Mouse (Mus musculus) forebrain, postnatal 0 days (tissue): ENCODE results near the gene Zfp219. TPM values are rescaled to one million over a fixed set of nuclear protein-coding genes. Genes with fewer than 3 reads are reported as not detected.
"Not testable (repeated sequence)": the region's sequence is repeated elsewhere in the genome, so short reads cannot be mapped to it uniquely, and the experiment has no call there.

ENCODE experiments used
- ATAC-seq: fragments of 200-750 bp; cut with Nextera tagmentation; 2 replicates; pipeline ENCODE4 v1.8.0; 2017; ENCODE audit warnings: mild to moderate bottlenecking, moderate library complexity
- DNase-seq: peaks from one replicate; pipeline ENCODE4 v3.0.0-alpha.2; 2015
- H3K27ac ChIP-seq: fragments of 300-500 bp; sonication (generic); 2 replicates; pipeline ENCODE4 v1.5.1; 2014; ENCODE audit warnings: low read depth, mild to moderate bottlenecking, antibody characterized with exemption, low read length, moderate library complexity, mixed read lengths
- H3K27me3 ChIP-seq: fragments of 300-500 bp; sonication (generic); 2 replicates; pipeline ENCODE4 v1.6.1; 2014; ENCODE audit warnings: mild to moderate bottlenecking, low read length, mixed read lengths; ENCODE audit not compliant: insufficient read depth
- H3K36me3 ChIP-seq: fragments of 300-500 bp; sonication (generic); 2 replicates; pipeline ENCODE4 v1.6.1; 2014; ENCODE audit warnings: mild to moderate bottlenecking, moderate library complexity; ENCODE audit not compliant: insufficient read depth
- H3K4me1 ChIP-seq: fragments of 300-500 bp; sonication (generic); 2 replicates; pipeline ENCODE4 v1.6.1; 2014; ENCODE audit warnings: antibody characterized with exemption; ENCODE audit not compliant: insufficient read depth
- H3K4me2 ChIP-seq: fragments of 300-500 bp; sonication (generic); 2 replicates; pipeline ENCODE4 v1.6.1; 2014; ENCODE audit warnings: low read depth, mild to moderate bottlenecking, moderate library complexity
- H3K4me3 ChIP-seq: fragments of 300-500 bp; sonication (generic); 2 replicates; pipeline ENCODE4 v1.5.1; 2014; ENCODE audit warnings: low read depth, low read length, mixed read lengths
- H3K9ac ChIP-seq: fragments of 300-500 bp; sonication (generic); 2 replicates; pipeline ENCODE4 v1.6.1; 2014; ENCODE audit warnings: mild to moderate bottlenecking
- H3K9me3 ChIP-seq: fragments of 300-500 bp; sonication (generic); 2 replicates; pipeline ENCODE4 v1.6.1; 2016; ENCODE audit warnings: low read length
- CTCF ChIP-seq: sonication (generic); IDR thresholded peaks from 2 replicates; pipeline ENCODE4 v1.5.1; 2016; ENCODE audit warnings: antibody characterized with exemption, control low read depth, low read depth
- WGBS: fragments of 180-500 bp; shearing (Covaris S2); extraction: QIAGEN DNeasy Blood & Tissue Kit; methylation state at CpG from one replicate; pipeline ENCODE4 v1.1.7; 2014; 5-methylcytosine and 5-hydroxymethylcytosine counted together
- polyA plus RNA-seq: library from polyadenylated mRNA; unstranded; fragments of >200 nt; fragmentation: Nextera tagmentation; extraction: Ambion mirVana; gene quantifications from 2 replicates; pipeline ENCODE4 v1.2.1, GENCODE M21; 2015
- total RNA-seq: library from RNA; depleted of rRNA; stranded (reverse); fragments of >200 nt; gene quantifications from 2 replicates; pipeline ENCODE4 v1.2.3, GENCODE M21; 2014; rRNA removed

Zfp219 gene
- total RNA-seq (37.2 and 51.4 TPM in 2 replicates), polyA plus RNA-seq (16.6 and 19.8 TPM in 2 replicates)

DNA sequence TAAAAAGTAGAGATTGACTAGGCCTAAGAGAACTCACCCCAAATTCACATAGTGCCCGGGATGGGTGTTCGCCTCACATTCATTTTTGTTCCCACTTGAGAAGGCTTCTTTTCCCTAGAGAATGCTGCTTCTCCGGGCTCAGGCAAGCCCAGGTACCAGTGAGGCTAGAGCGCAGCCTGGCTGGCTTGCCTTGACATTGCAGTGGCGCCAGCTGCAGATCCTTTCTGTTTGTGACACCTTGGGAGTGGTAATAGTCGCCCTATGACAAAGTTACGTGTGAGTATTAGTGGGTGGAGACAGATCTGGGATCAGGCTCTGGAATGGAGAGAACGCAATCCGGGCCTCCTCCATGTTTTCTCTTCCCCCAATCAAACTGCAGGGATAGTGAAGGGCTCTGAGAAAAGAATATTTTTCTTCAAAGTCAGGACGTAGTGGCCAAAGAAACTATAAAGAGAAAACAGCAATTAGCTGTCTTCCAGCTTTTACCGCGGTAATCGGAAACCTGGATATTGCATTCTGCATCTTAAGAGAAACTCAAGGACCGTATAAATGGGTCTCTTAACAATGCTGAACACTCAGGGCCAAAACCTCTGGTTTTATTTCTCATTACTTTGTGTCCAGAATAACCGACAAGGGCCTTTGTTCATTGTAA, at the start of gene Zfp219:
TSS of gene Zfp219 (minus strand) at position 248 of the 652 bp plus-strand sequence.
- ATAC-seq, result peak; percentile 65
- Histone ChIP-seq H3K27me3 (no peaks in the 10 kb centered on the region), H3K36me3 (no peaks in the 10 kb centered on the region), H3K4me2 (peak within 1 kb of the TSS; percentile 77), H3K4me3 (peak within 1 kb of the TSS; percentile 76), H3K4me1 (peaks cover 15% of the 10 kb centered on the region; the same call in 1 of the 2 replicates), H3K9ac (peak within 1 kb of the TSS; percentile 93), H3K9me3 (no peaks in the 10 kb centered on the region), H3K27ac (peak within 1 kb of the TSS; percentile 99)
- 4% methylated on average over 15 of the region's 15 CpGs for WGBS
- peak; percentile 73 for TF ChIP-seq CTCF
- DNase-seq, result peak; percentile 82

DNA sequence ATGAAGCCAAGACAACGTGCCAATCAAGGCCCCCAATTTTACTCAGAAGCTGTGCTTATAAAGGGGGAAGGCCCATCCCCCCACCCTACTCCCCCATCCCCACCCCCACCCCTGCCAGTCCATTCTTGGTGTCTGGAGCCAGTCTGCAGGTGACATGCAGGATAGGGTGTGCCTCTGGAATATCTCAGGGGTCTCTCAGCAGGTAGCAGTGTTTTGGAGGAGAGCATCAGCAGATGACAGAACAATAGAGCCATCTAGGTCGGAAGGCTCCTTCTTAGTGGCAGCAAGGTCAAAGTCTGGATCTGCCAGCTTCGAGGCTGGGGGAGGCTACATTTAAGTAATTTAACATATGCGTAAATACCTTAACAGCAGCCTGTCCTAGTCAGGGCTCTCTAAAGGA, 45.6 kb upstream of the Zfp219 start:
- TF ChIP-seq CTCF, result no peak
- H3K9ac ChIP-seq, result no peak overlapping the region
- H3K4me2 ChIP-seq, result no peak overlapping the region
- peaks cover 5% of the 10 kb centered on the region; the same call in 1 of the 2 replicates for H3K36me3 ChIP-seq
- no peaks in the 10 kb centered on the region for H3K9me3 ChIP-seq
- ATAC-seq, result no peak
- 57% methylated on average over 4 of the region's 4 CpGs for WGBS
- no peak for DNase-seq
- no peaks in the 10 kb centered on the region for H3K4me1 ChIP-seq
- H3K4me3 ChIP-seq, result no peak overlapping the region
- no peaks in the 10 kb centered on the region for H3K27me3 ChIP-seq
- H3K27ac ChIP-seq, result no peak overlapping the region

DNA sequence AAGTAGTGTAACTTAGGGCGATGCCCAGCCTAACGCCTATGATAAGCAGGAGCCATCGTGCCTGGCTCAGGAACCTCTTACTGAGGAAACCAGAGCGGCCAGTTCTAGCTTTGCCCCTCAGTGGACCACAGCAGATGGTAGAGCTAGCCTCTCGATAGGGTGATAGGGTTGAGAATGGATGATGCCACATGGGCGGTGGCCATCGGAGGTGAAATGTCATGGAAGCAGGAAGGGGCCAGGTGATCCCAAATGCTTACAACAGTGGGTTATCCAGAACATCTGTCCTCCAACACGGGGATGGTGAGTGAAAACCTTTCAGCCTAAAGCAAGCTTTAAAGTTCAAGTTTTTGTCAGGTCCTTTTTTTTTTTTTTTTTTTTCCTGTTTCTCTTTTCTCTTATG, 41.3 kb upstream of the Zfp219 start:
- Histone ChIP-seq H3K9me3 (no peaks in the 10 kb centered on the region), H3K4me3 (no peak overlapping the region), H3K9ac (no peak overlapping the region), H3K27me3 (no peaks in the 10 kb centered on the region), H3K4me1 (no peaks in the 10 kb centered on the region), H3K27ac (no peak overlapping the region), H3K36me3 (no peaks in the 10 kb centered on the region), H3K4me2 (no peak overlapping the region)
- DNase-seq (no peak), ATAC-seq (no peak)
- 89% methylated on average over 8 of the region's 8 CpGs for WGBS
- TF ChIP-seq CTCF, result no peak

DNA sequence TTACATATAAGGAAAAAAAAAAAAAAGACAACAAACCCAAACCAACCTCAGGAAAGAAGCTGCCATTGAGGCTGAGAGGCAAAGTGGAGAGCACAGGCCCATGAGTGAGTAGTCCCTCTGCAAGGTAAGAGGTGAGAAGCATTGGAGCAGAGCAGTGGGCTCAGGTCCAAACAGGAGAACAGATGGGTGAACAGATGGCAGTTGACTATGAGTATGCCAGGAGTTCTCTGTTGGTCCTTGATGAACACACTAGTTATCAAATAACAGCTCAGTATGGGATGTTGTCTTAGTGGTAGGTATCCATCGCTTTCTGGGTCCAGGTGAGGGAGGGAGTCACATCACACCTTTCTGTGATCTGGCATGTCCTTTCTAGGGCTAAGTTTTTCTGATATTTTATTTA, 40.3 kb upstream of the Zfp219 start:
- Histone ChIP-seq H3K27ac (no peak overlapping the region), H3K36me3 (no peaks in the 10 kb centered on the region), H3K4me1 (no peaks in the 10 kb centered on the region), H3K4me3 (no peak overlapping the region), H3K9ac (no peak overlapping the region), H3K4me2 (no peak overlapping the region), H3K27me3 (no peaks in the 10 kb centered on the region), H3K9me3 (no peaks in the 10 kb centered on the region)
- 72% methylated on average over 1 of the region's 1 CpGs for WGBS
- DNase-seq, result no peak
- TF ChIP-seq CTCF, result no peak
- ATAC-seq, result no peak

DNA sequence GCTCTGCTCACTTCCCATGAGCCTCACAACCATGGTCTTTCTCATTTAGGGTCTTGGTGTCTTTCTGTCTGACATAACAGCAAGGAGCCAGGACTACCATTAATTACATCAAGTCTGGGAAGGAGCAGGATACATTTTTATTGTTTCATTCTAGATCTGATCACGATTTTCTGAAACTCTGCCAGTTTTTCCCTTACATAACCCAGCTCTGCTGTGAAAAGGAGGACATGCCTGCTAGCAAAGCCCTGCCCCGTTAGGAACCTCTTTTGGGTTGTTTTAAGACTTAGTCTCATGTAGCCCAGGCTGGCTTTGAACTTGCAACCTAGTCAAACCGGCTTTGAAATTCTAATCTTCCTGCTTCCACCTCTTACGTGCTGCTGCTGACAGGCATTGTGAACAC, 39.4 kb upstream of the Zfp219 start:
- ATAC-seq, result no peak
- DNase-seq, result no peak
- no peak overlapping the region for H3K9ac ChIP-seq
- H3K4me3 ChIP-seq, result no peak overlapping the region
- no peak overlapping the region for H3K27ac ChIP-seq
- H3K36me3 ChIP-seq, result no peaks in the 10 kb centered on the region
- no peaks in the 10 kb centered on the region for H3K4me1 ChIP-seq
- H3K4me2 ChIP-seq, result no peak overlapping the region
- H3K9me3 ChIP-seq, result no peaks in the 10 kb centered on the region
- 72% methylated on average over 4 of the region's 4 CpGs for WGBS
- no peaks in the 10 kb centered on the region for H3K27me3 ChIP-seq
- TF ChIP-seq CTCF, result no peak

DNA sequence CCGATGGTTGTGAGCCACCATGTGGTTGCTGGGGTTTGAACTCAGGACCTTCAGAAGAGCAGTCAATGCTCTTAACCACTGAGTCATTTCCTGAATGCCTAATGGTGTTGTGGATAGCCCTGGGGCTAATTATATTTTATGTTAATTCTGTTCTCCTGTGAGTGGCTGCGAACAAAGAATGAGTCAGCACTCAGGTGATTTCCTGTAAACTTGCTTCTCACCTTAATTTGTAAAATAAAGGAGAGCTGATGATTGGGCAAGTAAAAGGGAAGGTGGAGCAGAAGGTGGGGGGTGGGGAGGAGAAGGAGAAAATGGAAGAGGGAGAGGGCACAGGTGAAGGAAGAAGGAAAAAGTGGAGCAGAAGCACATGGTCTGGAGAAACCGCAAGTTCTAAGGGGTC, 32.2 kb upstream of the Zfp219 start:
- not testable (repeated sequence) for ATAC-seq, H3K4me3 ChIP-seq, H3K9me3 ChIP-seq, H3K4me1 ChIP-seq, H3K36me3 ChIP-seq, H3K27ac ChIP-seq, H3K9ac ChIP-seq, DNase-seq, H3K4me2 ChIP-seq, H3K27me3 ChIP-seq
- 89% methylated on average over 3 of the region's 3 CpGs for WGBS

DNA sequence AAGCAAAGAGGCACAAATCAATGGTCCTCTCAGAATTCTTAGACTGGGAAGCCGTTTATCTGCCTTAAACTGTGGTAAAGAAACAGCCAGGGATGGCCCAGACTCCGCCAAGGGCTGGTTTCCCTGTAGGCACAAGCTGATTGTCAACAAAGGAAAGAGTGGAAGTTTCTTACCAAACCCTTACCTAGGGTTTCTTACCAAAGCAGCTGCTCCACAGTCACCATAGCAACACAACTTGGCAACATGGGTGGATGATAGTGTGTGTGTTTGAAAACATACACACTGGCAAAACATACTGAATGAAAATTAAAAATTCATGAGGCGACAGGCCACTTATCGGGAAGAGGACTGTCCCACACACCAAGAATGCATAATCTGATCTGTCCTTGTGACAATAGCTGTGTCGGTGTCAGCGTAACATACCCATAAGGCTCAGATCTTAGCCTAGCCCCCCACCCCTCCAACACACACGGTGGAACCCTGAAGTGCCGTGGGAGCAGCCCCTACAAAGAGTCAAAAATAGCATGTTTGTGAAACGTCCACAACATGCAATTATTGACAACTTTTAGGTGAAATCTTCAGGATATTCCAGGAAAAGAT, 25.5 kb upstream of the Zfp219 start:
- 0 out of 2 replicates have a peak, but pooled peaks cover 6% of the 10 kb centered on the region for H3K4me1 ChIP-seq

More for the DNA sequence above, 25.5 kb upstream of the Zfp219 start:
- H3K27ac ChIP-seq, result no peak overlapping the region
- no peak overlapping the region for H3K4me3 ChIP-seq
- TF ChIP-seq CTCF, result no peak
- DNase-seq (peak; percentile 36), ATAC-seq (peak; percentile 58)
- WGBS, result 46% methylated on average over 9 of the region's 9 CpGs
- H3K9me3 ChIP-seq, result no peaks in the 10 kb centered on the region
- no peaks in the 10 kb centered on the region for H3K36me3 ChIP-seq
- no peak overlapping the region for H3K9ac ChIP-seq
- H3K27me3 ChIP-seq, result no peaks in the 10 kb centered on the region
- no peak overlapping the region for H3K4me2 ChIP-seq
